Mouse (Mus musculus) gastrocnemius, postnatal 36 days (tissue): ENCODE data around the gene Dcbld2. TPM values are rescaled to one million over a fixed set of nuclear protein-coding genes. Genes with fewer than 3 reads are reported as not detected.

Experiments
- total RNA-seq, 2 experiments: library from RNA; stranded (reverse); gene quantifications; 2 replicates each; pipeline ENCODE4 v1.2.3; 2021

Gene Dcbld2
- total RNA-seq, 2 experiments from 2014 or later, result 4.0 to 5.7 TPM

Other genes with a start within 250 kb of the Dcbld2 start
- gene St3gal6, start 115.8 kb downstream of the Dcbld2 start, total RNA-seq, result 100 to 1,000 TPM; 133 to 134 TPM
- not detected for gene Gm813, start 208.5 kb downstream of the Dcbld2 start, total RNA-seq
- not detected for gene E330017A01Rik, start 230.3 kb downstream of the Dcbld2 start, total RNA-seq